Mouse (Mus musculus): ENCODE data around the gene Fbxw4. TPM values are rescaled to one million over a fixed set of nuclear protein-coding genes. Genes with fewer than 3 reads are reported as not detected.

Gene Fbxw4
- polyA plus RNA-seq (2014; fragmentation: Nextera tagmentation; extraction: Ambion mirVana): 2.4 and 3.2 TPM in 2 replicates

DNA sequence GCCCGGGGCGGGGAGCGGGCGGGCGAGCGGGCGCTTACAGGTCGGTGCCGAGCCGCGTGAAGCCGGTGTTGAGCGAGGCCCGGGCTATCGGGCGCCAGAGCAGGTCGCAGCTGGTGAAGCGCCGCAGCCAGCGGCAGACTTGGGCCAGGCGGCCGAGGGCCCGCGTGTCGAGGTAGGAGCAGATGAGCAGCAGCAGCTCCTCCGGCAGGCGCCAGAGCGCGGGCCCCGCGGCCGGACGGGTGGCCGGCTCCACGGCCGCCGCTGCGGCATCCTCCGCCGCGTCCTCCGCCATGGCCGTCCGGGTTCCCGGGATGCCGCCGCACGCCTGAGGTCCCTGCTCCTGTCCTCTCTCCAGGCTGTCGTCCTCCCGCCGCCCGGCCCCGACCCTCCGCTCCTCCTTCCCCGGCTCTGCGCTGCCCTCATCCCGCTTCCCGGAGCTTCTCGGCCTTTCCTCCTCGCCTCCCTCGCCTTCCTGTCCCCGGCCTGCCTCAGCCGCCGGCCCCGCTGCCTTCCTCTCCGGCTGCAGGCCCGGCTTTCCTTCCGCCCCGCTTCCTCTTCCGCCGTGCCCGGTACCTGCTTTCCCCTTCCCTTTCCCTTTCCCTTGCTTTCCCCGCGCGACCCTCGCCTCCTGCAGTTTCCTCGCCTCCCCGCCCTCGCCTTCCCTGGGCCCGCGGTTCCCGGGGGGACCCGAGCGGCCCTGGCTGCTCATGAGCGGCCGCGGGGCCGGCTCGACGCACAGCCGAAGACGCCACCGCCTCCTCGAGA lies at the start of gene Fbxw4:
Gene Fbxw4 (minus strand): TSS at position 575 of the 765 bp plus-strand sequence.
- H3K27me3 ChIP-seq (ENCODE audit: control insufficient read depth, insufficient read depth, low read length): no peaks in the 10 kb centered on the region
- H3K36me3 ChIP-seq (ENCODE audit: control insufficient read depth, insufficient read depth, low read length): no peaks in the 10 kb centered on the region
- peak within 1 kb of the TSS; percentile 72 for H3K4me2 ChIP-seq
- peak within 1 kb of the TSS; percentile 87 for H3K27ac ChIP-seq (ENCODE audit: low read depth, low read length)
- under 1% methylated on average over 79 of the region's 94 CpGs for whole genome bisulfite sequencing
- H3K9ac ChIP-seq (ENCODE audit: low read length): peak within 1 kb of the TSS; percentile 98
- H3K9me3 ChIP-seq (ENCODE audit: control insufficient read depth, low read length): no peaks in the 10 kb centered on the region
- DNase-seq (ENCODE audit: low spot score, missing footprints) (peak; percentile 98), ATAC-seq (ENCODE audit: low FRiP score) (peak; percentile 90)
- H3K4me3 ChIP-seq (ENCODE audit: low read depth, low read length): peak within 1 kb of the TSS; percentile 75
- no peaks in the 10 kb centered on the region; the same call in 1 of the 2 replicates for H3K4me1 ChIP-seq (ENCODE audit: control insufficient read depth, insufficient read depth, low read length)

GRCm38 (mm10) chr19:45708704-45709103 lies 48.6 kb upstream of the Fbxw4 start:
- no peak overlapping the region for H3K9ac ChIP-seq (ENCODE audit: low read length)
- ATAC-seq (ENCODE audit: low FRiP score): no peak
- DNase-seq (ENCODE audit: low spot score, missing footprints): no peak

DNA sequence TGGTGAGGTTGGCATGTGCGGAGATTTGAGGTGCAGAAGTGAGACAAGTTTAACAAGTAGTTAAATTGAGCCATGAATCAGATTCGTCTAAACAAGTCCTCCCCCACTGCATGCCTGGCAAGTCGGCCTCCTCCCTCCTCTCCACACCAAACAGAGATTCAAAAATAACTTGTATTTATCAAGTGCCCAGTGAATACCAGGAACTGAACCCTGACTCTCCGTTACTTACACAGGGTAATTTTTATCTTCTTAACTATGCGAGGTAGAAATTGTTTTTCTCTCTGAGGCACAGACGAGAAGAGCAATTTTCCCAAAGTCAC lies 36.1 kb upstream of the Fbxw4 start:
- H3K9ac ChIP-seq (ENCODE audit: low read length): no peak overlapping the region
- H3K4me1 ChIP-seq (ENCODE audit: control insufficient read depth, insufficient read depth, low read length): peaks cover 2% of the 10 kb centered on the region; the same call in 1 of the 2 replicates
- no peaks in the 10 kb centered on the region for H3K36me3 ChIP-seq (ENCODE audit: control insufficient read depth, insufficient read depth, low read length)
- H3K9me3 ChIP-seq (ENCODE audit: control insufficient read depth, low read length): no peaks in the 10 kb centered on the region
- WGBS: 59% methylated on average over 6 of the region's 6 CpGs
- ATAC-seq (ENCODE audit: low FRiP score) (no peak), DNase-seq (ENCODE audit: low spot score, missing footprints) (no peak)
- no peak overlapping the region for H3K4me2 ChIP-seq
- no peak overlapping the region for H3K4me3 ChIP-seq (ENCODE audit: low read depth, low read length)
- no peak overlapping the region for H3K27ac ChIP-seq (ENCODE audit: low read depth, low read length)
- H3K27me3 ChIP-seq (ENCODE audit: control insufficient read depth, insufficient read depth, low read length): peaks cover 7% of the 10 kb centered on the region; the same call in 1 of the 2 replicates

More at GRCm38 (mm10) chr19:45708704-45709103, 48.6 kb upstream of the Fbxw4 start:
- Histone ChIP-seq H3K4me1 (ENCODE audit: control insufficient read depth, insufficient read depth, low read length) (no peaks in the 10 kb centered on the region), H3K36me3 (ENCODE audit: control insufficient read depth, insufficient read depth, low read length) (no peaks in the 10 kb centered on the region), H3K27me3 (ENCODE audit: control insufficient read depth, insufficient read depth, low read length) (peaks cover 7% of the 10 kb centered on the region; the same call in 1 of the 2 replicates), H3K4me2 (no peak overlapping the region), H3K27ac (ENCODE audit: low read depth, low read length) (no peak overlapping the region), H3K4me3 (ENCODE audit: low read depth, low read length) (no peak overlapping the region), H3K9me3 (ENCODE audit: control insufficient read depth, low read length) (no peaks in the 10 kb centered on the region)
- WGBS: 86% methylated on average over 3 of the region's 3 CpGs

GRCm38 (mm10) chr19:45695496-45696280 lies 35.6 kb upstream of the Fbxw4 start:
- H3K4me2 ChIP-seq: peak overlapping the region; percentile 28
- no peak overlapping the region for H3K4me3 ChIP-seq (ENCODE audit: low read depth, low read length)
- 0 out of 2 replicates have a peak overlapping the region, but pooled peaks have one; percentile 17 for H3K9ac ChIP-seq (ENCODE audit: low read length)
- peaks cover 2% of the 10 kb centered on the region; the same call in 1 of the 2 replicates for H3K4me1 ChIP-seq (ENCODE audit: control insufficient read depth, insufficient read depth, low read length)
- no peaks in the 10 kb centered on the region for H3K36me3 ChIP-seq (ENCODE audit: control insufficient read depth, insufficient read depth, low read length)
- WGBS: 23% methylated on average over 25 of the region's 25 CpGs
- ATAC-seq (ENCODE audit: low FRiP score) (no peak), DNase-seq (ENCODE audit: low spot score, missing footprints) (peak; percentile 91)
- H3K27ac ChIP-seq (ENCODE audit: low read depth, low read length): no peak overlapping the region
- peaks cover 7% of the 10 kb centered on the region; the same call in 1 of the 2 replicates for H3K27me3 ChIP-seq (ENCODE audit: control insufficient read depth, insufficient read depth, low read length)
- no peaks in the 10 kb centered on the region for H3K9me3 ChIP-seq (ENCODE audit: control insufficient read depth, low read length)

GRCm38 (mm10) chr19:45694056-45694455 lies 33.9 kb upstream of the Fbxw4 start:
- ATAC-seq (ENCODE audit: low FRiP score): no peak
- 40% methylated on average over 3 of the region's 3 CpGs for whole genome bisulfite sequencing
- no peaks in the 10 kb centered on the region for H3K36me3 ChIP-seq (ENCODE audit: control insufficient read depth, insufficient read depth, low read length)
- H3K9ac ChIP-seq (ENCODE audit: low read length): no peak overlapping the region
- DNase-seq (ENCODE audit: low spot score, missing footprints): peak; percentile 71
- no peak overlapping the region for H3K4me2 ChIP-seq
- peaks cover 2% of the 10 kb centered on the region; the same call in 1 of the 2 replicates for H3K4me1 ChIP-seq (ENCODE audit: control insufficient read depth, insufficient read depth, low read length)
- no peak overlapping the region for H3K27ac ChIP-seq (ENCODE audit: low read depth, low read length)
- no peak overlapping the region for H3K4me3 ChIP-seq (ENCODE audit: low read depth, low read length)
- no peaks in the 10 kb centered on the region for H3K9me3 ChIP-seq (ENCODE audit: control insufficient read depth, low read length)
- peaks cover 7% of the 10 kb centered on the region; the same call in 1 of the 2 replicates for H3K27me3 ChIP-seq (ENCODE audit: control insufficient read depth, insufficient read depth, low read length)

DNA sequence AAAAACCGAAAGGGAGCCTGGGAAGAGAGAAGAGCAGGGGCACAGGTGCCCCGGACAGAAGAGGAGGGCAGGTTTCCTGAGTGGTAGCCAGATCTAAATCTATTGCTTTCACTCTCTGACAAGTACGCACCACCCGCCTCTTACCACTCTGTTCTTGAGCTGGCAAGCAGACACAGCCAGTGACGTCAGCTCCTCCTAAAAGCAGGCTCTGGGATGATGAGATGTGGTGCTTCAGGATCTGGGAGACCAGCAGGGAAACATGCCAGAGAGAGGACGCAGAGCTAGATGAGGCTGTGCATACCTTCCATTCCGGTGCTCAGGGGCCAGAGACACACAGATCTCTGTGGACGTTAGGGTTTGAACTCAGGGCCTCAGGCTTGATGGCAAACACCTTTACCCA lies 32.1 kb upstream of the Fbxw4 start:
- peaks cover 2% of the 10 kb centered on the region; the same call in 1 of the 2 replicates for H3K4me1 ChIP-seq (ENCODE audit: control insufficient read depth, insufficient read depth, low read length)
- peaks cover 7% of the 10 kb centered on the region; the same call in 1 of the 2 replicates for H3K27me3 ChIP-seq (ENCODE audit: control insufficient read depth, insufficient read depth, low read length)
- WGBS: 86% methylated on average over 8 of the region's 8 CpGs
- ATAC-seq (ENCODE audit: low FRiP score) (no peak), DNase-seq (ENCODE audit: low spot score, missing footprints) (peak; percentile 17)
- H3K9me3 ChIP-seq (ENCODE audit: control insufficient read depth, low read length): no peaks in the 10 kb centered on the region
- no peak overlapping the region for H3K4me3 ChIP-seq (ENCODE audit: low read depth, low read length)
- H3K9ac ChIP-seq (ENCODE audit: low read length): no peak overlapping the region
- no peak overlapping the region for H3K27ac ChIP-seq (ENCODE audit: low read depth, low read length)
- H3K4me2 ChIP-seq: no peak overlapping the region
- no peaks in the 10 kb centered on the region for H3K36me3 ChIP-seq (ENCODE audit: control insufficient read depth, insufficient read depth, low read length)

GRCm38 (mm10) chr19:45691001-45691535 lies 31.0 kb upstream of the Fbxw4 start:
- Histone ChIP-seq H3K36me3 (ENCODE audit: control insufficient read depth, insufficient read depth, low read length) (no peaks in the 10 kb centered on the region), H3K4me2 (no peak overlapping the region), H3K9me3 (ENCODE audit: control insufficient read depth, low read length) (no peaks in the 10 kb centered on the region), H3K27ac (ENCODE audit: low read depth, low read length) (no peak overlapping the region), H3K4me1 (ENCODE audit: control insufficient read depth, insufficient read depth, low read length) (peaks cover 2% of the 10 kb centered on the region; the same call in 1 of the 2 replicates), H3K4me3 (ENCODE audit: low read depth, low read length) (no peak overlapping the region), H3K9ac (ENCODE audit: low read length) (no peak overlapping the region), H3K27me3 (ENCODE audit: control insufficient read depth, insufficient read depth, low read length) (peaks cover 3% of the 10 kb centered on the region; the same call in 1 of the 2 replicates)
- peak; percentile 76 for DNase-seq (ENCODE audit: low spot score, missing footprints)
- no peak for ATAC-seq (ENCODE audit: low FRiP score)
- WGBS: 66% methylated on average over 8 of the region's 8 CpGs

DNA sequence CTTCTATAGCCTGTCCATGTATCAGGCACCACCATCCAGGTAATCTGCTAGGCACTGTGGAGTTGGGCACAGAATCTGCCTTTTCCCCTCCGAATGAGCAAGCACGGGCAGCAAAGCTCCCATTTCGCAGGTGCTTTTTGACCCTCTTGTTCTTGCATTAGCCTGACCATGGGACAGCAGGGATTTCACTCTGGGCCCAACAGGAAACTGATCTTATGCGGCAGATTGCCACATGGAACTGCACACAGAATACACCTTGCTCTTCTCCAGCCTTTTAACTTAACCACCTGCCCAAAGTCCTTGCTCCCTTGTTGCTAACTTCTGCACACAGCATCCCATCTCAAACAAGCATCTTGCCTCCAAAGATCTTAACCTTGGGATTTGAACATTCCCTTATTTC lies 26.9 kb upstream of the Fbxw4 start:
- H3K9me3 ChIP-seq (ENCODE audit: control insufficient read depth, low read length): no peaks in the 10 kb centered on the region
- peaks cover 7% of the 10 kb centered on the region; the same call in 1 of the 2 replicates for H3K27me3 ChIP-seq (ENCODE audit: control insufficient read depth, insufficient read depth, low read length)
- ATAC-seq (ENCODE audit: low FRiP score): no peak
- 68% methylated on average over 4 of the region's 4 CpGs for WGBS
- H3K4me1 ChIP-seq (ENCODE audit: control insufficient read depth, insufficient read depth, low read length): no peaks in the 10 kb centered on the region
- H3K9ac ChIP-seq (ENCODE audit: low read length): no peak overlapping the region
- no peaks in the 10 kb centered on the region for H3K36me3 ChIP-seq (ENCODE audit: control insufficient read depth, insufficient read depth, low read length)
- H3K4me3 ChIP-seq (ENCODE audit: low read depth, low read length): no peak overlapping the region
- H3K27ac ChIP-seq (ENCODE audit: low read depth, low read length): no peak overlapping the region
- no peak overlapping the region for H3K4me2 ChIP-seq
- peak; percentile 80 for DNase-seq (ENCODE audit: low spot score, missing footprints)

All from midbrain, embryonic 11.5 days (tissue).